Mouse (Mus musculus): ENCODE measurements around the gene Atp6v1fnb.

Atp6v1fnb gene

DNA sequence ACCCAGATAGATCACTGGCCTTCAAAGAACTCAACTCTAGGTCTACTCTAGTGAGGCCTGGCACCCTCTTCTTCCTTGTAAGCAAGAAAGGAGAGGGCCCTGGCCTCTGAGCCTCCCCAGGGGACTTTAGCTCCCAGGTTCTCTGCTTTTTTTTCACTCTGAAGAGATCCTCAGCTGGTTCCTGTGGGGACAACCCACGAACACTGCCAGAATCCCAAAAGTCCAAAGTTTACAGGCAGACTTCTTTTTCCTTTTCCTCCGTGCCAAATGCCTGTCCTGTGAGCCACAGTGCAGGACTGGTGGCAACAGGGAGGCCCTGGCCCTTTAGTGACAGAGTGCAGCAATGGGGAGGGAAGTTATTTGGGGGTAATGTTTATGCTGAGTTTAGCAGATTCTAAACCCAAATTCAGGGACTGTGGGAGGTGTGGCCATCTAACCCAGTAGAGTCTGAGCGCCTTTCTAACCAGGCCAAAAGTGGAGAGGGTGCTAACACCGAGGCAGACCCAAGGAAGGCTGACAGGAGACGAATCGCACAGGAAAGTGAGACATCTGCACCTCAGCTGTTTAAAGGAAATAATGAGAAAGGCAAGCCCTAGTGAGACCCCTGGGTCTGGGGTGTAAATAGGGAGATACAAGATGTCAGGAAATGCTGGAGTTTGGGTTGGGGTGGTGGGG lies 51.5 kb downstream of the Atp6v1fnb start:
- in situ Hi-C loops (cut with MboI, MseI): no loop called here
